Mouse (Mus musculus) bone marrow, adult 2 months (tissue): ENCODE measurements around the gene Cpsf4l. TPM values are rescaled to one million over a fixed set of nuclear protein-coding genes. Genes with fewer than 3 reads are reported as not detected.

ENCODE experiments used
- H3K27ac ChIP-seq: fragments of 200-500 bp; 2 replicates; pipeline ENCODE4 v1.5.1; 2012; ENCODE audit warnings: low read depth, mild to moderate bottlenecking, control low read depth, inconsistent platforms, low read length; ENCODE audit not compliant: control insufficient read depth, poor library complexity, insufficient read depth
- H3K4me1 ChIP-seq: fragments of 200-500 bp; 2 replicates; pipeline ENCODE4 v1.6.1; 2011; ENCODE audit warnings: low read length; ENCODE audit not compliant: control insufficient read depth, insufficient read depth
- H3K4me3 ChIP-seq: fragments of 200-500 bp; replicated peaks from 2 replicates; pipeline ENCODE3; 2011; ENCODE audit warnings: mild to moderate bottlenecking, low read depth, low read length, control low read depth; ENCODE audit not compliant: control insufficient read depth
- CTCF ChIP-seq: fragments of 200-500 bp; IDR thresholded peaks from 2 replicates; pipeline ENCODE4 v1.5.1; 2011; ENCODE audit warnings: low read length, control low read depth; ENCODE audit not compliant: control insufficient read depth, insufficient read depth
- POLR2A ChIP-seq: fragments of 200-500 bp; IDR thresholded peaks from 2 replicates; pipeline ENCODE4 v1.6.1; 2011; ENCODE audit warnings: low read depth, mild to moderate bottlenecking, control low read depth, low read length, borderline replicate concordance; ENCODE audit not compliant: control insufficient read depth
- WGBS: fragments of 180-500 bp; shearing (Covaris S2); methylation state at CpG from one replicate; pipeline ENCODE4 v1.1.7; 2018; 5-methylcytosine and 5-hydroxymethylcytosine counted together
- polyA plus RNA-seq: library from polyadenylated mRNA; stranded (reverse); fragments of >200 nt; gene quantifications from 2 replicates; pipeline ENCODE4 v1.2.4, GENCODE M21; 2011; ENCODE audit warnings: low replicate concordance; ENCODE audit not compliant: missing spikeins, insufficient read depth, insufficient read length

The Cpsf4l gene
- polyA plus RNA-seq, result not detected in 2 replicates

DNA sequence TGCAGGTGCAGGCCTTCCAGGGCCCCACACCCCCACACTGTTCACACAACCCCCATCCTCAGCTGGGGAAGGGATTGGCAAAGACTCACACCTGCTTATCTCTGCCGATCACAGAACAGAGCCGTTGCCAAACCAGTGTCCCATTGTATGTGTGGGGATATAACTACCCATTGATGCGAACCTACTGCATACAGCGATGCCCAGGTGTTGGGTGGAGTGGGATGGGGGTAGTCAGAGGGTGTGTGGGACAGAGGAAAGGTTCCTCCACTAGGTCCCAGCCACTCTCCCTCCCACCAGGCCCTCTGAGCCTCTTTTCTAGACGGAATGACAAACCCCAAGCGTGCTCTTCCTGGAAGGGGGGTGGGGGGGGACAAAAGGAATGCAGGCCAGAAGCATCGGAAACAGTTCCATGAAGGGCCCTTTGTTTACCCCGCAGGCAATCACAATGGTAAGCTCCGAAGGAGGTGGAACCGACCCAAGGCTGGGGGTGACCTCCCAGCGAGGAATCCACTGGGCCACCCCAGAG, at the start of gene Cpsf4l:
Gene Cpsf4l (minus strand): TSS at position 287 of the 526 bp plus-strand sequence.
- TF ChIP-seq POLR2A (no peak), CTCF (no peak)
- 65% methylated on average over 11 of the region's 11 CpGs for WGBS
- no peaks in the 10 kb centered on the region for H3K4me1 ChIP-seq
- H3K27ac ChIP-seq, result no peak within 1 kb of the TSS
- no peak within 1 kb of the TSS for H3K4me3 ChIP-seq

DNA sequence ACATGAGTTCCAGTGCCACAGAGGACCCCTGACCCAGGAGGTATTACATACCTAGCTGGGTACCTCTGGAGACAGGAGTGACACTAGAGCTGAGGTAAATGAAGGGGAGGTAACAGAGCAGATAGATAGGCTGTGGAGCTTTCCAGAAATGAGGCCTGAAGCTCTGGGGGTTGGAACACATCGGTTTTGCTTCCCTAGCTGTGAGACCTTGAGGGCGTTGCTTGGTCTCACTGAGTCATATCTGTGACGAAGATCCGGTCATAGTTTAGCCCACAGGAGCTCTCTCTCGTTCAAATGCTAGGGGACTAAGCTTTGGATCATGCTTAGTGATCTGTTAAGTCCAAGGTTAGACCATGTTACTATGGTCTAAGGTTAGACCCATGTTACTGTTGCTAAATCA, 49.0 kb upstream of the Cpsf4l start:
- 91% methylated on average over 5 of the region's 5 CpGs for WGBS
- peaks cover 3% of the 10 kb centered on the region; the same call in 1 of the 2 replicates for H3K4me1 ChIP-seq
- no peak for TF ChIP-seq POLR2A
- no peak for TF ChIP-seq CTCF
- no peak overlapping the region for H3K27ac ChIP-seq
- H3K4me3 ChIP-seq, result no peak overlapping the region

DNA sequence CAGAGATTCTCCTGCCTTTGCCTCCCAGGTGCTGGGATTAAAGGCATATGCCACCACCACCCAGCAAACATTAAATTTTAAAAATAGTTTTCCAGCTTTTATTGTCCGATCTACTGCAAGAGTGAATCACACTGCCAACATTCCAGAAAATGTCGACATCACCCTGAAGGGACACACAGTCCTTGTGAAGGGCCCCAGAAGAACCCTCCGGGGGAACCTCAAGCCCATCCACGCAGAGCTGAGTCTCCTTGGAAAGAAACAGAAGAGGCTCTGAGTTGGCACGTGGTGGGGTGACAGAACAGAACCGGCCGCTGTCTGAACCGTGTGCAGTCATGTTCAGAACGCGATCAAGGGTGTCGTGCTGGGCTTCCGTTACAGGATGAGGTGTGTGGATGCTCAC, 46.8 kb upstream of the Cpsf4l start:
- Histone ChIP-seq H3K4me3 (no peak overlapping the region), H3K27ac (no peak overlapping the region), H3K4me1 (peaks cover 1% of the 10 kb centered on the region; the same call in 1 of the 2 replicates)
- no peak for TF ChIP-seq CTCF
- WGBS, result 90% methylated on average over 12 of the region's 12 CpGs

DNA sequence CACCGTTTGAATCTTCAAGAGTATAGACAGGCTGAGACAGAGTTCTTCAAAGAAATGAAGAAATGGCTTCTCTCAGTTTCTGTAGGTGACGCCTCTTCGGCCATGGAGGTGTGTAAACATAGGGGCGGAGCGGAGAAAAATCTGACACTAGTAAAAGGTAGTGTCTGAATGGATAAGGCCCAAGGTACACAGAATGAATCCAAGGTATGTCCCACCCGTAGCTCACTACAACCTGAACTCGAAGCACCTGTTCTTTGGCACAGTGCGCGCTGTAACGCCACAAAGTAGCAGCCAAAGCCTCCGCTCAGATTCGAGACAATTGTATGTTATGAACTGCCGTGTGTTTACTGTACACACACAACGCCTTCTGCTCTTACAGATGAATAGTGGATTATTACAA, 46.1 kb upstream of the Cpsf4l start:
- Histone ChIP-seq H3K4me1 (no peaks in the 10 kb centered on the region), H3K27ac (no peak overlapping the region), H3K4me3 (no peak overlapping the region)
- WGBS, result 88% methylated on average over 14 of the region's 14 CpGs
- TF ChIP-seq POLR2A (no peak), CTCF (no peak)

DNA sequence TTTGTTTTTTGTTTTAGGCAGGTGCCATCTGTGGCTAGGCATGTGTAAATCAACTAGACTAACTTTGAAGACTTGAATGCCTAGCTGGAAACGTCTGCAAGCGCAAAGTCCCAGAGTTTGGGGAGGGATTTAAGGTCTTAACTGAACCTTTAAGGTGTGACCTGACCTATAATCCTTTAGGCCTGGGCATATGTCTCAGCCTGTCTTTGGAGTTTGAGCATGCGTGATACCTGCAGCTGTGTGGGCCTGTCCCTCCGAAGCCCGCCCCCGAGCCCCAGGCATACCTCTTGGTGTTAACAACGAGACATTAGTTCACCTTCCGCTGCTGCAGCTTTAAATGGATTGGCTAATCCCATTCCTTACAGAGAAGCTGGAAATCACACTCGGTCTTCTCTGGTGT, 45.0 kb upstream of the Cpsf4l start:
- TF ChIP-seq POLR2A (no peak), CTCF (no peak)
- 86% methylated on average over 9 of the region's 9 CpGs for WGBS
- H3K27ac ChIP-seq, result no peak overlapping the region

DNA sequence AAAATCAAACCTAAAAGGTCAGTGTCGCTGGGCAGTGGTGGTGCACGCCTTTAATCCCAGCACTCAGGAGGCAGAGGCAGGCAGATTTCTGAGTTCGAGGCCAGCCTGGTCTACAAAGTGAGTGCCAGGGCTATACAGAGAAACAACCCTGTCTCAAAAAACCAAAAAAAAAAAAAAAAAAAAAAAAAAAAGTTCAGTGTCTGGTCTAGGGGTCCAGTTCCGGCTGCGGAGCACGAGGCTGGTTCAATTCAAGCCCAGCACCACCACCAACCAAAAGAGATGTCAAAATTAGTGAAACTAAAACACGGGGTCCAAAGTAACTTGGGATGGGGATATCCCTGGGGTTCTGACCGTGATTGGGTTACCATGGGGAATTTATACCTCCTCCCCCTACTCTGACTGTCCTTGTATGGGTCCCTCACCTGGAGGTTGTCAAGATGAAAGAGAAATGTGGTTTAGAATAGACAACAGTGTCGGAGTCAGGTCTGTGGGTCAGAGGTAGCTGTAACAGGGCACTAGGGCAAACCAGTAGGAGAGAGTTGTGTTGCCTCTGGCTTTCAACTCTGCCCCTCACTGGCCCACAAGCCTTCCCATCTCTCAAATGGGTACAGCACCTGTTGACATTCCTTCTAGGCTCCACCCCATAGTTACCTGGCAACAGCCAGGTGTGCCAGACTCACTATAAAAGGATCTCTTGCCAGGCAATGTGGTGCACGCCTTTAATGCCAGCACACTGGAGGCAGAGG, 43.0 kb upstream of the Cpsf4l start:
- Histone ChIP-seq H3K4me1 (peaks cover 7% of the 10 kb centered on the region; the same call in 1 of the 2 replicates), H3K27ac (no peak overlapping the region), H3K4me3 (peak overlapping the region; percentile 2)
- TF ChIP-seq POLR2A, result no peak
- no peak for TF ChIP-seq CTCF
- WGBS, result 84% methylated on average over 10 of the region's 10 CpGs

More for the DNA sequence above, 45.0 kb upstream of the Cpsf4l start:
- Histone ChIP-seq H3K4me1 (no peaks in the 10 kb centered on the region), H3K4me3 (no peak overlapping the region)

DNA sequence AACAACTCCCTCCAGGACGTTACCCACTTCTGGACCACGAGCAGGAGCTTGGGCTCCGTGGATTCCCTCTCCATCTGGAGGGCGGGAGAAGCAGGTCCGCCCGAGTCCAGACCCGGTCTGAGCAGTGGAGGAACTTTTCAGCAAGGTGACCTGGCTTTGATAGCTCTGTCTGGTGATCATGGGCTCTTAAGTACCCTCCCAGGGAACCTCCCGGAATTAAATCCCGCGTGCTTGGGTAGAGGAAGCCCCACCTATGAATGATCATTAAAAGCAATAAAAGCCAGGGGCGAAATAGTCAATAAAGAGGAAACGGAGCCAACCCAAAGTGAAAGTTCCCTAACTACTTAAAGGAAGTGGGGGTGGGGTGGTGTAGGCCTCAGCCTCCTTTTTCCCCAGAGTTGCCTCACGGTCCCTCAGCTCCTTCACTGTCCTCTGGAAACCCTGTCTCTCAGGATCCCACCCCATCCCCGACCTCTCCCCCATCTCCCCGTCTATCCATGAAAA, 42.4 kb upstream of the Cpsf4l start:
- TF ChIP-seq CTCF, result no peak
- no peak; the same call in 1 of the 2 replicates for TF ChIP-seq POLR2A
- peak overlapping the region; percentile 97 for H3K4me3 ChIP-seq
- H3K27ac ChIP-seq, result peak overlapping the region; percentile 97
- H3K4me1 ChIP-seq, result peaks cover 11% of the 10 kb centered on the region
- WGBS, result 6% methylated on average over 15 of the region's 15 CpGs

DNA sequence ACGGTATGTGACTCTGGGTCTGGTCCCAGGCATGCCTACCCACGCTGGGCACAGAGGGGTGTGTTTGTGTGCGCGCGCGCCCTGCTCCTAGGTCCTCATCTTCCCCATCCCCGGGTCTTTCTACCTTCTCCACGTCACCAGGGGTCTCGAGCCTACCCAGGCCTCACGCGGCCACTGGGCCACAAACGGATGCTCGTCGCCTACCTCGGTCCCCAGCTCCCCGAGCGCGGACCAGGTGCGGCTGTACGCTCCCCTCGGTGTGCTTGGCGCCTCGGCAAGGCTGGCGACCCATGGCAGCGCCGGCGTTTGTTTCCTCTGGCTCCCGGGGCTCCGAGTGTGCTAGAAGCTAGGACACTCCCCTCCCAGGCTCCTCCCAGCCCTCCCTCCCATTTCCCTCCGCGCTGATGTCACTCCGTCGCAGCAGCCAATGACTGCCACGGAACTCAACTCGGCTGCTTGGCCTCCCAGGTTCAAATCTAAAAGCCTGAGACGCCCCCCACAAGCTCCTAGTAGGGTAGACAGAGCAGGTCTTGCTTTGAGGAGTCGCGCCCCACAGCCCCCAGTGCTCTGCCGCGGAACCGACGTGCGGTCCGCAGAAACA, 41.8 kb upstream of the Cpsf4l start, which contains the start of gene Cdc42ep4:
Gene Cdc42ep4 (minus strand): TSS at position 398 of the 601 bp plus-strand sequence.
- WGBS, result under 1% methylated on average over 44 of the region's 44 CpGs
- H3K4me3 ChIP-seq, result peak within 1 kb of the TSS; percentile 97
- peaks cover 11% of the 10 kb centered on the region for H3K4me1 ChIP-seq
- H3K27ac ChIP-seq, result peak within 1 kb of the TSS; percentile 97
- TF ChIP-seq CTCF, result no peak
- peak; percentile 93 for TF ChIP-seq POLR2A
